ENCODE assay signal across 9 mouse cellular contexts in genomic region chr9:20879097-20879792, GRCm38 (mm10). TPM values are rescaled to one million over a fixed set of nuclear protein-coding genes. Genes with fewer than 3 reads are reported as not detected.
DNase-seq lines count a peak whose midpoint lies in the region; ATAC-seq and TF ChIP-seq lines count a peak whose summit lies in the region.
"Had no signal": no experiment of that assay in that cellular context is flagged by ENCODE, and none has a peak within 500 bp of the region (broad histone marks: within the 10 kb centered on the region; RNA-seq: fewer than 3 reads in every experiment).

TSS of gene Angptl6 (minus strand) at chr9:20879727.

- TF ChIP-seq CTCF in testis, adult 2 months (IDR thresholded peaks at IDR 0.05; ENCODE audit: control insufficient read depth, insufficient read depth, insufficient replicate concordance, low read depth, low read length), result no peak

- peaks cover 7% of the 10 kb centered on the region for H3K4me1 ChIP-seq in testis, adult 2 months (ENCODE audit: control insufficient read depth, insufficient read depth, low read length)
- H3K4me1 ChIP-seq in limb, embryonic 13.5 days, result peaks cover 7% of the 10 kb centered on the region
- peaks cover 3% of the 10 kb centered on the region; the same call in 1 of the 2 replicates for H3K4me1 ChIP-seq in stomach, embryonic 15.5 days

- intact Hi-C loops in heart, postnatal 10 days (cut with DNase I), result no loop called here

- ATAC-seq in limb, embryonic 13.5 days (ENCODE audit: low FRiP score, low read depth), result 0 out of 2 replicates have a peak, but pooled peaks have one; percentile 1
- ATAC-seq in stomach, embryonic 15.5 days (ENCODE audit: insufficient read depth, low FRiP score, low read depth), result no peak

- H3K9ac ChIP-seq in limb, embryonic 13.5 days, result peak within 1 kb of the TSS; percentile 75
- H3K9ac ChIP-seq in stomach, embryonic 15.5 days, result peak within 1 kb of the TSS; percentile 35; the same call in 1 of the 2 replicates

- peak within 1 kb of the TSS; percentile 72 for H3K4me2 ChIP-seq in limb, embryonic 13.5 days (replicated peaks)
- peak within 1 kb of the TSS; percentile 83 for H3K4me2 ChIP-seq in stomach, embryonic 15.5 days

- DNase-seq in heart, adult 11 months, result peak; percentile 96
- no peak for DNase-seq in heart, postnatal 10 days
- DNase-seq in testis, postnatal 10 days (ENCODE audit: low spot score), result no peak
- no peak for DNase-seq in adrenal gland, postnatal 25 days
- no peak for DNase-seq in frontal cortex, postnatal 14 days (ENCODE audit: low spot score in 2 of 2)
- DNase-seq: kidney, adult 11 months had no signal

- no peaks in the 10 kb centered on the region for H3K27me3 ChIP-seq in testis, adult 2 months (ENCODE audit: control insufficient read depth, insufficient read depth, low read length)
- 0 out of 2 replicates have a peak, but pooled peaks cover 5% of the 10 kb centered on the region for H3K27me3 ChIP-seq in limb, embryonic 13.5 days
- no peaks in the 10 kb centered on the region for H3K27me3 ChIP-seq in stomach, embryonic 15.5 days (replicated peaks)

- 90% methylated on average over 13 of the region's 13 CpGs for WGBS in limb, embryonic 13.5 days
- WGBS in stomach, embryonic 15.5 days, result 79% methylated on average over 13 of the region's 13 CpGs

- H3K27ac ChIP-seq in testis, adult 2 months (ENCODE audit: control insufficient read depth, insufficient read depth, low read depth, low read length), result peak within 1 kb of the TSS; percentile 85
- peak within 1 kb of the TSS; percentile 93 for H3K27ac ChIP-seq in limb, embryonic 13.5 days
- H3K27ac ChIP-seq in stomach, embryonic 15.5 days, result peak within 1 kb of the TSS; percentile 95

- H3K9me3 ChIP-seq in limb, embryonic 13.5 days, result no peaks in the 10 kb centered on the region
- no peaks in the 10 kb centered on the region for H3K9me3 ChIP-seq in stomach, embryonic 15.5 days

- no peak for TF ChIP-seq POLR2A in testis, adult 2 months (IDR thresholded peaks at IDR 0.05; ENCODE audit: control insufficient read depth, low read depth, low read length)

- H3K4me3 ChIP-seq in testis, adult 2 months (ENCODE audit: control insufficient read depth, low read depth, low read length), result peak within 1 kb of the TSS; percentile 71
- H3K4me3 ChIP-seq in limb, embryonic 13.5 days, result peak within 1 kb of the TSS; percentile 49
- H3K4me3 ChIP-seq in stomach, embryonic 15.5 days (replicated peaks), result peak within 1 kb of the TSS; percentile 49

- H3K36me3 ChIP-seq in testis, adult 2 months (ENCODE audit: control insufficient read depth, insufficient read depth, low read length), result no peaks in the 10 kb centered on the region
- H3K36me3 ChIP-seq in limb, embryonic 13.5 days, result no peaks in the 10 kb centered on the region
- H3K36me3 ChIP-seq in stomach, embryonic 15.5 days, result no peaks in the 10 kb centered on the region

RNA-seq across cellular contexts. Expression of gene Angptl6, which starts in this region (rescaled TPM):
- total RNA-seq in heart, postnatal 10 days (2021), result 1 to 10 TPM; 1.7 to 1.8 TPM
- 0.88 and 1.1 TPM in 2 replicates for polyA plus RNA-seq in testis, adult 2 months (2012; rRNA removed)
- polyA plus RNA-seq in limb, embryonic 13.5 days (2015; fragmentation: Nextera tagmentation; extraction: Ambion mirVana), result 2.9 and 3.3 TPM in 2 replicates
- polyA plus RNA-seq in stomach, embryonic 15.5 days (2015; fragmentation: Nextera tagmentation; extraction: Ambion mirVana), result 7.5 and 8.1 TPM in 2 replicates
- 2.9 and 3.7 TPM in 2 replicates for total RNA-seq in adrenal gland, postnatal 25 days (2021)
